Mouse (Mus musculus) thymus, adult 2 months (tissue): ENCODE data around the gene Rrp12. TPM values are rescaled to one million over a fixed set of nuclear protein-coding genes. Genes with fewer than 3 reads are reported as not detected.
"Not testable (repeated sequence)": the region's sequence is repeated elsewhere in the genome, so short reads cannot be mapped to it uniquely, and the experiment has no call there.

Experiments
- DNase-seq: peaks from one replicate; pipeline ENCODE4 v3.0.0; 2021
- H3K27ac ChIP-seq: fragments of 200-500 bp; 2 replicates; pipeline ENCODE4 v1.5.1; 2012; ENCODE audit warnings: low read length, control low read depth; ENCODE audit not compliant: control insufficient read depth, insufficient read depth
- H3K27me3 ChIP-seq: fragments of 200-500 bp; 2 replicates; pipeline ENCODE4 v1.6.1; 2012; ENCODE audit warnings: mild to moderate bottlenecking, low read length, moderate library complexity, mixed read lengths; ENCODE audit not compliant: control insufficient read depth, insufficient read depth
- H3K36me3 ChIP-seq: fragments of 200-500 bp; 2 replicates; pipeline ENCODE4 v1.6.1; 2012; ENCODE audit warnings: mild to moderate bottlenecking, low read length, moderate library complexity; ENCODE audit not compliant: control insufficient read depth, insufficient read depth
- H3K4me1 ChIP-seq: fragments of 200-500 bp; replicated peaks from 2 replicates; pipeline ENCODE4 v1.6.1; 2012; ENCODE audit warnings: low read length; ENCODE audit not compliant: control insufficient read depth, insufficient read depth
- H3K4me3 ChIP-seq: fragments of 200-500 bp; 2 replicates; pipeline ENCODE4 v1.5.1; 2012; ENCODE audit warnings: mild to moderate bottlenecking, low read length, control low read depth, moderate library complexity; ENCODE audit not compliant: control insufficient read depth, insufficient read depth
- CTCF ChIP-seq: fragments of 200-500 bp; IDR thresholded peaks from 2 replicates; pipeline ENCODE4 v1.5.1; 2012; ENCODE audit warnings: mild to moderate bottlenecking, control low read depth, low read length, moderate library complexity, borderline replicate concordance; ENCODE audit not compliant: control insufficient read depth, poor library complexity, insufficient read depth; ENCODE audit errors: extremely low read depth
- POLR2A ChIP-seq: fragments of 200-500 bp; IDR thresholded peaks from 2 replicates; pipeline ENCODE4 v1.6.1; 2012; ENCODE audit warnings: mild to moderate bottlenecking, low read length, control low read depth, moderate library complexity; ENCODE audit not compliant: control insufficient read depth, poor library complexity, insufficient read depth; ENCODE audit errors: extremely low read depth
- WGBS: fragments of 180-500 bp; shearing (Covaris S2); methylation state at CpG from one replicate; pipeline ENCODE4 v1.1.7; 2018; 5-methylcytosine and 5-hydroxymethylcytosine counted together
- polyA plus RNA-seq: library from polyadenylated mRNA; depleted of rRNA; stranded (reverse); fragments of >200 nt; gene quantifications from 2 replicates; pipeline ENCODE4 v1.2.3, GENCODE M21; 2012

Rrp12 gene
- polyA plus RNA-seq, 1 experiment = 9.7 TPM

- Histone ChIP-seq H3K27ac (no peak overlapping the region), H3K27me3 (no peaks in the 10 kb centered on the region), H3K4me3 (no peak overlapping the region), H3K36me3 (no peaks in the 10 kb centered on the region), H3K4me1 (peaks cover 9% of the 10 kb centered on the region)
- TF ChIP-seq CTCF (no peak), POLR2A (no peak)
- 85% methylated on average over 6 of the region's 6 CpGs for WGBS
- DNase-seq = no peak
Measured at GRCm38 (mm10) chr19:41850021-41850718, 45.8 kb downstream of the Rrp12 start.

GRCm38 (mm10) chr19:41847992-41848851, 47.8 kb downstream of the Rrp12 start, which contains the start of gene Frat2:
Frat2 (minus strand) TSS chr19:41848132.
- peak within 1 kb of the TSS; percentile 55 for H3K27ac ChIP-seq
- H3K4me3 ChIP-seq = peak within 1 kb of the TSS; percentile 75
- no peaks in the 10 kb centered on the region for H3K27me3 ChIP-seq
- peak; percentile 73; the same call in 1 of the 2 replicates for TF ChIP-seq POLR2A
- peak; percentile 39; the same call in 1 of the 2 replicates for TF ChIP-seq CTCF
- DNase-seq = peak; percentile 90
- H3K4me1 ChIP-seq = peaks cover 12% of the 10 kb centered on the region
- no peaks in the 10 kb centered on the region for H3K36me3 ChIP-seq
- WGBS = under 1% methylated on average over 72 of the region's 72 CpGs

- H3K36me3 ChIP-seq = not testable (repeated sequence)
- under 1% methylated on average over 46 of the region's 53 CpGs for WGBS
- H3K27ac ChIP-seq = peak overlapping the region; percentile 35
Measured at GRCm38 (mm10) chr19:41847614-41847991, 48.4 kb downstream of the Rrp12 start.

GRCm38 (mm10) chr19:41847091-41847581, 48.8 kb downstream of the Rrp12 start:
- Histone ChIP-seq H3K4me3 (peak overlapping the region; percentile 75), H3K4me1 (peaks cover 12% of the 10 kb centered on the region), H3K27me3 (no peaks in the 10 kb centered on the region), H3K36me3 (no peaks in the 10 kb centered on the region), H3K27ac (no peak overlapping the region)
- peak; percentile 39 for DNase-seq
- WGBS = under 1% methylated on average over 64 of the region's 64 CpGs
- TF ChIP-seq CTCF (no peak), POLR2A (no peak)

More at GRCm38 (mm10) chr19:41847614-41847991, 48.4 kb downstream of the Rrp12 start:
- H3K27me3 ChIP-seq, DNase-seq: not testable (repeated sequence)
- H3K4me1 ChIP-seq = peaks cover 12% of the 10 kb centered on the region
- H3K4me3 ChIP-seq = peak overlapping the region; percentile 75

- no peak for TF ChIP-seq POLR2A
- no peak for TF ChIP-seq CTCF
- H3K36me3 ChIP-seq = no peaks in the 10 kb centered on the region
- 12% methylated on average over 21 of the region's 21 CpGs for WGBS
- DNase-seq = peak; percentile 6
- peaks cover 12% of the 10 kb centered on the region for H3K4me1 ChIP-seq
- H3K4me3 ChIP-seq = peak overlapping the region; percentile 75
- H3K27me3 ChIP-seq = no peaks in the 10 kb centered on the region
- no peak overlapping the region for H3K27ac ChIP-seq
Measured at GRCm38 (mm10) chr19:41846366-41847090, 49.4 kb downstream of the Rrp12 start.

- no peaks in the 10 kb centered on the region for H3K36me3 ChIP-seq
- peak; percentile 30 for DNase-seq
- TF ChIP-seq CTCF = no peak
- no peak for TF ChIP-seq POLR2A
- H3K27me3 ChIP-seq = no peaks in the 10 kb centered on the region
- H3K4me1 ChIP-seq = peaks cover 12% of the 10 kb centered on the region
- no peak overlapping the region for H3K4me3 ChIP-seq
- no peak overlapping the region for H3K27ac ChIP-seq
- WGBS = 83% methylated on average over 6 of the region's 6 CpGs
Measured at GRCm38 (mm10) chr19:41844345-41844744, 51.6 kb downstream of the Rrp12 start.
